ENCODE assay signal across 8 mouse cellular contexts in genomic region chr4:9027798-9028404, GRCm38 (mm10).
DNase-seq lines count a peak whose midpoint lies in the region; ATAC-seq and TF ChIP-seq lines count a peak whose summit lies in the region.

No protein-coding gene starts in this region.

- WGBS in forebrain, embryonic 11.5 days, result 1% methylated on average over 30 of the region's 30 CpGs
- under 1% methylated on average over 30 of the region's 30 CpGs for WGBS in heart, embryonic 16.5 days
- WGBS in liver, embryonic 14.5 days (ENCODE audit: insufficient replicate concordance), result under 1% methylated on average over 30 of the region's 30 CpGs
- under 1% methylated on average over 30 of the region's 30 CpGs for WGBS in stomach, embryonic 15.5 days

- peak overlapping the region; percentile 20 for H3K4me3 ChIP-seq in forebrain, embryonic 11.5 days (ENCODE audit: low read depth, low read length)
- H3K4me3 ChIP-seq in heart, embryonic 16.5 days (ENCODE audit: low read length), result peak overlapping the region; percentile 42
- H3K4me3 ChIP-seq in liver, embryonic 14.5 days (ENCODE audit: insufficient read depth in 1 of 2, low read depth in 2 of 2, low read length in 2 of 2), result peak overlapping the region; percentile 39 to 55
- peak overlapping the region; percentile 44 for H3K4me3 ChIP-seq in stomach, embryonic 15.5 days (replicated peaks)

- peak overlapping the region; percentile 39 for H3K9ac ChIP-seq in forebrain, embryonic 11.5 days (ENCODE audit: low read length)
- peak overlapping the region; percentile 66 for H3K9ac ChIP-seq in heart, embryonic 16.5 days (ENCODE audit: low read length)
- H3K9ac ChIP-seq in liver, embryonic 14.5 days (replicated peaks), result peak overlapping the region; percentile 13; the same call in 1 of the 2 replicates
- peak overlapping the region; percentile 20; the same call in 1 of the 2 replicates for H3K9ac ChIP-seq in stomach, embryonic 15.5 days

- no peaks in the 10 kb centered on the region for H3K36me3 ChIP-seq in forebrain, embryonic 11.5 days (ENCODE audit: control insufficient read depth, insufficient read depth, low read length)
- no peaks in the 10 kb centered on the region for H3K36me3 ChIP-seq in heart, embryonic 16.5 days (ENCODE audit: control insufficient read depth, insufficient read depth)
- H3K36me3 ChIP-seq in liver, embryonic 14.5 days (replicated peaks; ENCODE audit: control insufficient read depth, insufficient read depth, low read depth), result no peaks in the 10 kb centered on the region
- H3K36me3 ChIP-seq in stomach, embryonic 15.5 days, result no peaks in the 10 kb centered on the region

- no peak for TF ChIP-seq POLR2A in brain, embryonic 14.5 days (IDR thresholded peaks at IDR 0.05; ENCODE audit: borderline replicate concordance, extremely low read depth, insufficient read depth, insufficient read length, poor library complexity, severe bottlenecking)

- peak; percentile 80 for DNase-seq in CD4-positive helper T cell, adult 2 months (ENCODE audit: low read depth, low spot score)
- DNase-seq in brain, embryonic 14.5 days (ENCODE audit: low read depth), result peak; percentile 92
- DNase-seq in forebrain, embryonic 11.5 days (ENCODE audit: low spot score), result peak; percentile 93
- peak; percentile 73 to 93 for DNase-seq in kidney, postnatal 36 days
- peak; percentile 9 to 37 (median 26) for DNase-seq in liver, embryonic 14.5 days (ENCODE audit: low read depth in 3 of 3, low spot score in 3 of 3)
- DNase-seq in neural tube, embryonic 10.5 days (ENCODE audit: extremely low spot score, low spot score), result peak; percentile 94

- peaks cover 2% of the 10 kb centered on the region; the same call in 1 of the 2 replicates for H3K4me1 ChIP-seq in forebrain, embryonic 11.5 days (replicated peaks; ENCODE audit: control insufficient read depth, insufficient read depth, low read length)
- peaks cover 15% of the 10 kb centered on the region for H3K4me1 ChIP-seq in heart, embryonic 16.5 days (ENCODE audit: control insufficient read depth, insufficient read depth, low read length)
- peaks cover 0 to 4% of the 10 kb centered on the region in 2 experiments; a peak in 2 of 4 replicates for H3K4me1 ChIP-seq in liver, embryonic 14.5 days (replicated peaks; ENCODE audit: control insufficient read depth in 2 of 2, insufficient read depth in 2 of 2, low read length in 1 of 2)
- peaks cover 3% of the 10 kb centered on the region; the same call in 1 of the 2 replicates for H3K4me1 ChIP-seq in stomach, embryonic 15.5 days

- H3K27ac ChIP-seq in forebrain, embryonic 11.5 days (ENCODE audit: low read depth, low read length), result no peak overlapping the region
- no peak overlapping the region for H3K27ac ChIP-seq in heart, embryonic 16.5 days (ENCODE audit: low read length)
- no peak overlapping the region for H3K27ac ChIP-seq in liver, embryonic 14.5 days
- H3K27ac ChIP-seq in stomach, embryonic 15.5 days, result no peak overlapping the region

- no peaks in the 10 kb centered on the region for H3K9me3 ChIP-seq in forebrain, embryonic 11.5 days (ENCODE audit: control insufficient read depth, low read length)
- no peaks in the 10 kb centered on the region for H3K9me3 ChIP-seq in heart, embryonic 16.5 days (replicated peaks; ENCODE audit: control insufficient read depth, low read length)
- H3K9me3 ChIP-seq in liver, embryonic 14.5 days (ENCODE audit: control insufficient read depth, low read length), result no peaks in the 10 kb centered on the region
- H3K9me3 ChIP-seq in stomach, embryonic 15.5 days, result no peaks in the 10 kb centered on the region

- TF ChIP-seq CTCF in brain, embryonic 14.5 days (IDR thresholded peaks at IDR 0.05; ENCODE audit: borderline replicate concordance, extremely low read depth, insufficient read depth, insufficient read length), result peak; percentile 89
- peak; percentile 83 for TF ChIP-seq CTCF in liver, embryonic 14.5 days (IDR thresholded peaks at IDR 0.05; ENCODE audit: low read depth)

- TF ChIP-seq EP300 in liver, embryonic 14.5 days (IDR thresholded peaks at IDR 0.05; ENCODE audit: low read depth), result no peak

- peak; percentile 87 for ATAC-seq in forebrain, embryonic 11.5 days (replicated peaks; ENCODE audit: low FRiP score)
- peak; percentile 74 for ATAC-seq in heart, embryonic 16.5 days (replicated peaks; ENCODE audit: extremely low read depth, insufficient read depth, low FRiP score)
- 0 out of 2 replicates have a peak, but pooled peaks have one; percentile 41 for ATAC-seq in liver, embryonic 14.5 days (ENCODE audit: insufficient read depth)
- peak; percentile 85; the same call in 1 of the 2 replicates for ATAC-seq in stomach, embryonic 15.5 days (ENCODE audit: insufficient read depth, low FRiP score, low read depth)

- peak overlapping the region; percentile 54 for H3K4me2 ChIP-seq in forebrain, embryonic 11.5 days (ENCODE audit: low read depth, low read length, severe bottlenecking)
- H3K4me2 ChIP-seq in heart, embryonic 16.5 days (ENCODE audit: low read depth, low read length), result peak overlapping the region; percentile 84
- H3K4me2 ChIP-seq in liver, embryonic 14.5 days (ENCODE audit: low read depth), result peak overlapping the region; percentile 75
- peak overlapping the region; percentile 89 for H3K4me2 ChIP-seq in stomach, embryonic 15.5 days

- no peaks in the 10 kb centered on the region for H3K27me3 ChIP-seq in forebrain, embryonic 11.5 days (ENCODE audit: control insufficient read depth, insufficient read depth, low read length)
- no peaks in the 10 kb centered on the region for H3K27me3 ChIP-seq in heart, embryonic 16.5 days (ENCODE audit: control insufficient read depth, insufficient read depth, low read length)
- H3K27me3 ChIP-seq in liver, embryonic 14.5 days (ENCODE audit: control insufficient read depth, insufficient read depth, low read length), result no peaks in the 10 kb centered on the region
- H3K27me3 ChIP-seq in stomach, embryonic 15.5 days (replicated peaks), result no peaks in the 10 kb centered on the region

Comparison
In these comparisons a context has a peak if more than half of its experiments do, and no peak if none do; other contexts are left out.
1. DNase-seq: peak in every context shown above with its lines; median percentile 94 in neural tube, embryonic 10.5 days; 93 in forebrain, embryonic 11.5 days; 92 in brain, embryonic 14.5 days; 83 in kidney, postnatal 36 days; 80 in CD4-positive helper T cell, adult 2 months; 26 in liver, embryonic 14.5 days.
2. H3K9ac ChIP-seq: peak in every context shown above with its lines; median percentile 66 in heart, embryonic 16.5 days; 39 in forebrain, embryonic 11.5 days; 20 in stomach, embryonic 15.5 days; 13 in liver, embryonic 14.5 days.